Mouse (Mus musculus): ENCODE data around the gene Lrrc8a. TPM values are rescaled to one million over a fixed set of nuclear protein-coding genes. Genes with fewer than 3 reads are reported as not detected.

Lrrc8a gene
- polyA plus RNA-seq (2015; fragmentation: Nextera tagmentation; extraction: Ambion mirVana): 39.6 and 41.9 TPM in 2 replicates

DNA sequence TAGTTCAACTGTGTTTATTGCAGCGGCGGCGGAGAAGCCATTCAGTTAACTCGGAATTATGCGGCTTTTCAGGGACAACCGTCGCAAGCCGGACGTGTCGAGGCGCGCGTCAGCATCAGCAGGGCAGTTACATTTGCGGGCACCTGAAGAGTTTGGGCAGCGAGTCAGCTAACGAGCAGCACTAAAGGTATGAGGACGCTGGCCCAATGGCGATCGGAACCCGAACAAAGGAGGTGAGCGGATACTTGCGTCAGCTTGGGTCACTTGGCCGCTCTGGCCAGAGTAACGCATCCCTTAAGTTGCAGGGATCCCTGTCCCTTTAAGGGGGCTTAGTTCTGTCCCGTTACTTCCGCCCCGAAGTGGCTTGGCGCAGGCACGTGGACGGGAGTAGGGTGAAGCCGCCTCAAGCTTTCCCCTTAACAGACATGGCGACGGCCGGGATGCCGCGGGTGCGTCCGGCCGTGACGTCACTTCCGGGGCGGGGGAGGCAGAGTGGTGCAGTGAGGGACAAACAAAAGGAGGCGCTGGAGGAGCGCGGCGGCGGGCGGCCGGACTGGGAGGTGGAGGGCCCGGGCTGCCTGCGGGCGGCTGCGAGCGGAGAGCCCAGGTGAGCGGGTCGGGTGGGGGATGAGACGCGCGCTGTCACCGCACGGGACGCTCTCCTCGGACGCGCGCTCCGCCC, at the start of gene Lrrc8a:
TSS of gene Lrrc8a (plus strand) at position 517 of the 682 bp plus-strand sequence.
- peak within 1 kb of the TSS; percentile 91 for H3K4me2 ChIP-seq
- peak within 1 kb of the TSS; percentile 86 for H3K4me3 ChIP-seq
- H3K9me3 ChIP-seq: no peaks in the 10 kb centered on the region
- H3K36me3 ChIP-seq: peaks cover 21% of the 10 kb centered on the region
- peaks cover 52% of the 10 kb centered on the region for H3K4me1 ChIP-seq
- H3K27me3 ChIP-seq (replicated peaks): no peaks in the 10 kb centered on the region
- WGBS: under 1% methylated on average over 63 of the region's 67 CpGs
- ATAC-seq (ENCODE audit: extremely low read depth, insufficient number of reproducible peaks, low FRiP score, low TSS enrichment): peak; percentile 95
- H3K27ac ChIP-seq (replicated peaks): peak within 1 kb of the TSS; percentile 96
- H3K9ac ChIP-seq: peak within 1 kb of the TSS; percentile 96

DNA sequence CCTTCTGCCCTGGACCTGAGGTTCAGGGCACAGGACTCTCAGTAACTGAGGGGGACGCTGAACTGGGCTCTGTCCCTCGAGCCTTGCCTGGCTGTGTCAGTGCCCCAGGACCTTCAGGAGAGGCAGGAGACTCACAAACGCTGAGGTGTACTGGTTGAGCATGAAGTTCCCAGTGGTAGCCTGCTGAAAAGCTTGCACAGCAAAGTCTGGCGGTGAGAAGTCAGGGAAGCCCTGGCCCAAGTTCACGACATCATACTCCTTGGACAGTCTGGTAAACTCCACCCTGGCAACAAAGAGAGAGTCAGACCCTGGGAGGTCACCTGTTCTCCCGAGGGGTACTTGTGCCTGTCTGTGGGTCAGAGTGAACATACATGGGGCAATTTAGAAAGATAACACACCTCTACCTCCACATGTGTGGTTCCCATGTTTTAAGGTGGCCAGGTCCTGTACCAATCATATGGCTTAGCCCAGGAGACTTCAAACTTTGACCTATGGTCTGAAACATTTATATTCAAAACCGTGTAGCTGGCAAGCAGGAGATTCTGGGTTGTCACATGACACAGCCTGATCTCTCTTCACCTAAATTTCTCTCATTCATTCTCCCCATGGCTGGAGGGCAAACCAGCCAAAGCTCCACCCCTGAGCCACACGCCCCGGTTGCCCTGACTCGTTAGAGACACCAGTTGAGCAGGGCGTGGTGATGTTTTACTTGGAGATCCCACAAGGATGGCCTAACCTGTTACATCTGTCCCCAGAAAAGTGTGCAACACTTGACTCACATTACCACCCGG, 45.5 kb upstream of the Lrrc8a start:
- Histone ChIP-seq H3K27me3 (replicated peaks) (no peaks in the 10 kb centered on the region), H3K36me3 (peaks cover 15% of the 10 kb centered on the region), H3K27ac (replicated peaks) (no peak overlapping the region), H3K9ac (no peak overlapping the region), H3K4me3 (no peak overlapping the region), H3K9me3 (no peaks in the 10 kb centered on the region), H3K4me1 (no peaks in the 10 kb centered on the region), H3K4me2 (no peak overlapping the region)
- 81% methylated on average over 12 of the region's 12 CpGs for WGBS
- no peak for ATAC-seq (ENCODE audit: extremely low read depth, insufficient number of reproducible peaks, low FRiP score, low TSS enrichment)

DNA sequence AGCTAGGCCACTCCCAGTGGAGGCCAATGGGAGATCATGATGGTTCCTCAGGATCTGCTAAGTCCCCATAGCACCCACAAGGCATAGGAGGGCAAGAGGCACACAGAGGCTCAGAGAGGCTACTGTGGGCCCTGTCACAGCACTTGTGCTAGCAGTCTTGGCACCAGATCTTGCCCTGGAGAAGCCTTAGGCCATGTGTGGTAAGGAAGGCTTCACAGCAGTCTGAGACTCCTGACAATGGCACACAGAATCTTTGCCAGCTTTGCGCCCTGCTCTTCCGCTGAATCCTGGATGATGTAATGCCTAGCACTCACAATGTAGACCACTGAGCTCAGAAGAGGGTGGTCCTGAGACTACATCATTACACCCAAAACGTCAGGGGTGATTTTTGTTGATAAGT, 42.9 kb upstream of the Lrrc8a start:
- no peak overlapping the region for H3K27ac ChIP-seq (replicated peaks)
- H3K4me2 ChIP-seq: no peak overlapping the region
- no peaks in the 10 kb centered on the region for H3K9me3 ChIP-seq
- H3K27me3 ChIP-seq (replicated peaks): no peaks in the 10 kb centered on the region
- ATAC-seq (ENCODE audit: extremely low read depth, insufficient number of reproducible peaks, low FRiP score, low TSS enrichment): no peak
- H3K36me3 ChIP-seq: peaks cover 13% of the 10 kb centered on the region
- 79% methylated on average over 3 of the region's 3 CpGs for WGBS
- peaks cover 9% of the 10 kb centered on the region; the same call in 1 of the 2 replicates for H3K4me1 ChIP-seq
- H3K4me3 ChIP-seq: no peak overlapping the region
- H3K9ac ChIP-seq: no peak overlapping the region

DNA sequence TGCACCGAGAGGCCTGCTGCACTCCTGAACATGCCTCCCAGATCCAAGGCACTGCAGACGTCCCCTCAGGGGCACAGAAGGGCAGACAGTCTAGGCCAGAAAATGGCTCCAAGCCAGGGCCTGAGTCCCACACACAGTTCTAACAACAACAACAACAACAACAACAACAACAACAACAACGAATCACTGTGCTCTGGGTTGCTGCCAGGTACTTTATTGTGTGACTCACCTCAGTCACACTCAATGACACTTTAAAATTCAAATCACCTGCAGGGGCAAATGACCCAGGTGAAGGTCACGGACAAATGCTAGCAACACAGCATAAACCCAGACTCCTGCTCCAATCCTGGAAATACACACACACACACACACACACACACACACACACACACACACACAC, 39.5 kb upstream of the Lrrc8a start:
- H3K27me3 ChIP-seq (replicated peaks): no peaks in the 10 kb centered on the region
- WGBS: 50% methylated on average over 4 of the region's 4 CpGs
- H3K4me3 ChIP-seq: no peak overlapping the region
- no peak overlapping the region; the same call in 1 of the 2 replicates for H3K9ac ChIP-seq
- no peaks in the 10 kb centered on the region for H3K36me3 ChIP-seq
- H3K4me1 ChIP-seq: peaks cover 22% of the 10 kb centered on the region
- H3K4me2 ChIP-seq: no peak overlapping the region
- no peak for ATAC-seq (ENCODE audit: extremely low read depth, insufficient number of reproducible peaks, low FRiP score, low TSS enrichment)
- H3K9me3 ChIP-seq: no peaks in the 10 kb centered on the region
- no peak overlapping the region for H3K27ac ChIP-seq (replicated peaks)

DNA sequence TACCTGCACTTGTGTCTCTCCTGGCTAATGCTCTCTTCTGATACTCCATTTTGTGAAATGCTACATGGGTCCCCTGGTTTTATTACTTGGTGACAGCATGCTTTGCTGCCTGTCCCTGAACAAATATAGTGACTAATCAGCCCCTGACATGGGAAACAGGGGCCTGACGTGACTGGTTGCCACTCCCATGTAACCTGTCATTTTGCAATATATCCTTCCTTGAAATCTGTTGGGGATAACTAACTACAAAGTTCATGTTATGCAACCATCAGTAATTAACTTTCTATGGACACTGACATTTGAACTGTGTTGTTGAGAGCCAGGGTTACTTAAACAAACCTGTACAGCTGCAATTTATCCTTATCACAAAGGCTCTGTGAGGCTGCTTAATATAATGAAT, 37.5 kb upstream of the Lrrc8a start:
- no peak for ATAC-seq (ENCODE audit: extremely low read depth, insufficient number of reproducible peaks, low FRiP score, low TSS enrichment)
- H3K36me3 ChIP-seq: no peaks in the 10 kb centered on the region
- WGBS: 38% methylated on average over 1 of the region's 1 CpGs
- 0 out of 2 replicates have a peak overlapping the region, but pooled peaks have one; percentile 16 for H3K9ac ChIP-seq
- H3K27ac ChIP-seq (replicated peaks): peak overlapping the region; percentile 61; the same call in 1 of the 2 replicates
- no peak overlapping the region for H3K4me2 ChIP-seq
- no peak overlapping the region for H3K4me3 ChIP-seq
- no peaks in the 10 kb centered on the region for H3K9me3 ChIP-seq
- H3K4me1 ChIP-seq: peaks cover 32% of the 10 kb centered on the region
- no peaks in the 10 kb centered on the region for H3K27me3 ChIP-seq (replicated peaks)

DNA sequence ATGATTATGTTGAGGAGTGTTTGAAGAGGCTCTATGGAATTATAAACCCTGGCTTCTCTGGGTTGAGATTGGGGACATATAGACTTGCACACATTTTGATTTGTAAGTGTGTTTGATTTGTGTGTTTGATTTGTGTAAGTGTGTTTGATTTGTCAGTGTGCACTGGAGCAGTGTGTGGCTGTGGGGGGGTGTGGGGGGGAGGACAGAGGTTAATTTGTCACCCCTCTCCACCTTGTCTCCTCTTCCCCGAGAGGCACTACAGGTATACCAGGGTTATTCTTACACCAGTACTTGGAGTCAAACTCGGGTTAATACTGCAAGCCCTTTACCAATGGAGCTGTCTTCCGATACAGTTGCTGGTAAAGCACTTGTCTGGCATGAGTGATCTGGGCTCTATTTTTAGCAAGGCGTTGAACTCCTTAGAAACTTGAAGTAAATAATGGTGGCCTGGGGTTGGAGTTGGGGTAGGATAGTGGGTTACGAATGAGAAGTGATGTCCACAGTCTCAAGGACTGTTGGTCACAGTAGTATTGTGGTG, 37.1 kb upstream of the Lrrc8a start:
- Histone ChIP-seq H3K9me3 (no peaks in the 10 kb centered on the region), H3K27ac (replicated peaks) (peak overlapping the region; percentile 61), H3K9ac (0 out of 2 replicates have a peak overlapping the region, but pooled peaks have one; percentile 16), H3K4me2 (0 out of 2 replicates have a peak overlapping the region, but pooled peaks have one; percentile 8), H3K27me3 (replicated peaks) (no peaks in the 10 kb centered on the region), H3K36me3 (no peaks in the 10 kb centered on the region), H3K4me3 (no peak overlapping the region), H3K4me1 (peaks cover 32% of the 10 kb centered on the region)
- 31% methylated on average over 5 of the region's 5 CpGs for WGBS
- ATAC-seq (ENCODE audit: extremely low read depth, insufficient number of reproducible peaks, low FRiP score, low TSS enrichment): no peak

DNA sequence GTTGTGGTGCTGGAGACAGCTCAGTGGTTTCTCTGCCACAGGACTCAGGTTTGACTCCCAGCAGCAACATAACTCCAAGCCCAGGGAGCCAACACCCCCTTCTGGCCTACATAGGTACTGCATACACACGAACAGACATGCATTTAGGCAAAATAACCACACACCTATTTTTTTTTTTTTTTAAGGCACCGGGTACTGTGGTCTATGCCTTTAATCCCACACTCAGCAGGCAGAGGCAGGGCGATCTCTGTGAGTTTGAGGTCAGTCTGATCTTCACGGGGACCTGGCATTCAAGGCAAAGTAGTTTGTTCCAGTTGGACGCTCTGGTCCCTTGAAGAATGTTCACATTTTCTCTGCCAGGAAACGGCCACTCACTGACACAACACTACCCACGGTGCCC, 34.1 kb upstream of the Lrrc8a start:
- Histone ChIP-seq H3K9me3 (no peaks in the 10 kb centered on the region), H3K4me3 (no peak overlapping the region), H3K9ac (no peak overlapping the region), H3K27me3 (replicated peaks) (no peaks in the 10 kb centered on the region), H3K4me1 (peaks cover 32% of the 10 kb centered on the region), H3K36me3 (no peaks in the 10 kb centered on the region), H3K4me2 (no peak overlapping the region), H3K27ac (replicated peaks) (no peak overlapping the region)
- ATAC-seq (ENCODE audit: extremely low read depth, insufficient number of reproducible peaks, low FRiP score, low TSS enrichment): no peak
- WGBS: 72% methylated on average over 7 of the region's 7 CpGs

DNA sequence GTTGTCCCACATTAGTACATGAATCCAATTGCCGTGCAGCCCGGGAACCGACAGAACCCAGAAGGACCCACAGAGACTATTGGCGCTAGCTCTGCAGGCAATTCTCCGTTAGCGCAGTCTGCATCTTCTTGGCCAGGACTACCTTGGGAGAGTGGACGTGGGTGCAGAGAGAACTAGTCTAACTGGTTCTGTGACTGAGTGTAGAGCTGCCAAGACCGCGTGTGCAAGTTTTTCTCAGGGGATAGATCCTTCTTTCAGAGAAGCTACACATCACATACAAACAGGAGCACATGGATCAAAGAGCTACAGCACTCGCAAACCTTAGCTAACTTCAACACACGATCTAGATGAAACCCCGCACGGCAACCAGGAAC, 32.3 kb upstream of the Lrrc8a start:
- H3K4me2 ChIP-seq: peak overlapping the region; percentile 94
- peak overlapping the region; percentile 82 for H3K27ac ChIP-seq (replicated peaks)
- peak overlapping the region; percentile 88 for H3K9ac ChIP-seq
- no peaks in the 10 kb centered on the region for H3K27me3 ChIP-seq (replicated peaks)
- H3K4me3 ChIP-seq: peak overlapping the region; percentile 81
- H3K36me3 ChIP-seq: no peaks in the 10 kb centered on the region
- no peaks in the 10 kb centered on the region for H3K9me3 ChIP-seq
- WGBS: 2% methylated on average over 13 of the region's 13 CpGs
- peaks cover 24% of the 10 kb centered on the region for H3K4me1 ChIP-seq
- ATAC-seq (ENCODE audit: extremely low read depth, insufficient number of reproducible peaks, low FRiP score, low TSS enrichment): 0 out of 2 replicates have a peak, but pooled peaks have one; percentile 12

DNA sequence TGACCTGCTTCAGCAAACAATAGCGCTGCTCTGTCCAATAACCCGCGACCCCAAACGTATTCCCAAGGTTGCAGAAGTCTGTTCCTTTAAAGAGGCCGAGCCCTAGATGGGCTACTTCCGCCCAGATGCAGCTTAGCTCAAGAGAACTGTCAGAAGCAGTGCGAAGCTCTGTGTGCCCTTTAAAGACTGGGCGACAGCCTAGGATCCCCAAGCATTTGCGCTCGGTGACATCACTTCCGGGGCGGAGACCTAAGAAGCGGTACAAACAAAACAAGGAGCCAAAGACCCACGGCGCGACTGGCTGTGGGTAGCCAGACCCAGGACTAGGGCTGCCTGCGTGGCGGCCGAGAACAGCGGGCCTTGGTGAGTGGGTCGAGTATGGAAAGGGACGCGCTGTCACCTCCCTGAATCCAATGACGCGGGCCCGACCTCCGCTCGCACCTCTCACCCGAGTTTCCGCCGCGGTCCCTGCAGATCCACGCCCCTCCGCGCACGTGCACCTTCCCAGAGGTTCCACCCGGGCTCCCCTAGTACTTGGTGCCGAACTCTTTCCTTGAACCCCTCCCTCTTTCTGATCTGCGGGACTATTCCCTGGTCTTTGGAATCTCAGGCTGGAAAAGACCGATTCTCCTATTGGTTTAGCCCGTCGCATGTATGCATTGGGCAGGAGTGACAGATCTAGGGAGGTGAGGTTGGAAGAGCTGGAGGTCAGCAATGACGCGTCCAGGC, 31.7 kb upstream of the Lrrc8a start, which contains the start of gene Kyat1:
TSS of gene Kyat1 (minus strand) at position 219 of the 729 bp plus-strand sequence.
- Histone ChIP-seq H3K27me3 (replicated peaks) (no peaks in the 10 kb centered on the region), H3K4me3 (peak within 1 kb of the TSS; percentile 81), H3K9ac (peak within 1 kb of the TSS; percentile 88), H3K4me2 (peak within 1 kb of the TSS; percentile 94), H3K27ac (replicated peaks) (peak within 1 kb of the TSS; percentile 82), H3K36me3 (no peaks in the 10 kb centered on the region), H3K9me3 (no peaks in the 10 kb centered on the region), H3K4me1 (peaks cover 19% of the 10 kb centered on the region)
- ATAC-seq (ENCODE audit: extremely low read depth, insufficient number of reproducible peaks, low FRiP score, low TSS enrichment): peak; percentile 85
- WGBS: under 1% methylated on average over 44 of the region's 44 CpGs

DNA sequence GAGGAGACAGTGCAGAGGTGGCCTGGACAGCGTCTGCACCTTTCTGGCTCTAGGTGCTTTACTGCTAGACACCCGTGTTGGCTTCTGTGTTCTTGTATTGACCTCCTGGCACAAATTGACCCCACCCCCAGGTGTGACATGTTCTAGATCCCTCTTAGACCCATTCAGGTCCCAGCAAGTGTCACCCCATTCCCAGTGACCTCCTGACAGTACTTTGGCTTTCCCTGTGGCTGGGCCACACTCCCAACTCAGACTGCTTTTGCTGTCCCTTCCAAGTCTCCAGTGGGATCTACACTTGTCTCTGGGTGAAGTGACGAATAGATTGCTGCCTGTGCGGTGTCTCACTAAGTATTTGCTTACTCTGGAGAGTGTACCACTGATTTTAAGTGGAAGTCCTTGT, 30.1 kb upstream of the Lrrc8a start:
- no peak for ATAC-seq (ENCODE audit: extremely low read depth, insufficient number of reproducible peaks, low FRiP score, low TSS enrichment)
- H3K27me3 ChIP-seq (replicated peaks): no peaks in the 10 kb centered on the region
- H3K4me2 ChIP-seq: no peak overlapping the region
- H3K9me3 ChIP-seq: no peaks in the 10 kb centered on the region
- WGBS: 76% methylated on average over 4 of the region's 4 CpGs
- no peak overlapping the region for H3K27ac ChIP-seq (replicated peaks)
- H3K36me3 ChIP-seq: no peaks in the 10 kb centered on the region
- H3K4me1 ChIP-seq: peaks cover 17% of the 10 kb centered on the region
- H3K9ac ChIP-seq: no peak overlapping the region
- H3K4me3 ChIP-seq: no peak overlapping the region

DNA sequence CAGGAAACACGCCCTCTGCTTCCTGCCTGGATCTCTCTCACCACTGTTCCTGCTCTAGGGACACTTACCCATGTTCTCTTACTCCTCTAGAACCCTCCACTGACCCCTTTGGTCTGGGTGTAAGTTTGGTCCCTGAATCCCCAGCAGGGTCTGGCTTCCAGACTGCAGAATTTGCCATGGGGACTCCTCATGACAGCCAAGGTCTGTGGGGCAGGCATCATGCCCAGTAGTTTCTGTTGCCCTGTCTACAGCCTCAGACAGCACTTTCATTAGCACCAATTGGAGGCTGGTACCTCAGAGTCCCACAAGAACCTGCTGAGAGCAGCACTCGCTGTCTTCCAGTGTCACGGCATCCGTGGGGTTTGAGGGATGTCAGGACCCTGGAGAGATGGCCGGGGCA, 29.6 kb upstream of the Lrrc8a start:
- H3K9ac ChIP-seq: no peak overlapping the region
- no peak overlapping the region for H3K4me3 ChIP-seq
- H3K4me1 ChIP-seq: peaks cover 17% of the 10 kb centered on the region
- H3K4me2 ChIP-seq: no peak overlapping the region
- H3K36me3 ChIP-seq: no peaks in the 10 kb centered on the region
- H3K27ac ChIP-seq (replicated peaks): no peak overlapping the region
- no peaks in the 10 kb centered on the region for H3K9me3 ChIP-seq
- H3K27me3 ChIP-seq (replicated peaks): no peaks in the 10 kb centered on the region
- WGBS: 63% methylated on average over 5 of the region's 5 CpGs
- ATAC-seq (ENCODE audit: extremely low read depth, insufficient number of reproducible peaks, low FRiP score, low TSS enrichment): no peak
